Mouse (Mus musculus) CH12F3 (cell line): ENCODE data around the gene Nav3.
"Not testable (repeated sequence)": the region's sequence is repeated elsewhere in the genome, so short reads cannot be mapped to it uniquely, and the experiment has no call there.

ENCODE experiments used
- in situ Hi-C: fragments of 300-500 bp; cut with MboI; formaldehyde crosslinking; loops from 2 replicates; pipeline ENCODE4 v1.14.3; 2020; ENCODE audit warnings: low sequenced_read_pairs

Gene Nav3

GRCm38 (mm10) chr10:110383506-110384229 lies 72.3 kb downstream of the Nav3 start:
- in situ Hi-C loops: not testable (repeated sequence)

GRCm38 (mm10) chr10:110380792-110381191 lies 75.2 kb downstream of the Nav3 start:
- in situ Hi-C loops: no loop called here

GRCm38 (mm10) chr10:110372724-110373455 lies 83.1 kb downstream of the Nav3 start:
- in situ Hi-C loops: no loop called here

GRCm38 (mm10) chr10:110352148-110352547 lies 103.9 kb downstream of the Nav3 start:
- in situ Hi-C loops: no loop called here

GRCm38 (mm10) chr10:110330030-110330429 lies 126.0 kb downstream of the Nav3 start:
- in situ Hi-C loops: no loop called here

- in situ Hi-C loops: no loop called here
Observed at GRCm38 (mm10) chr10:110329629-110330028, 126.4 kb downstream of the Nav3 start.

- in situ Hi-C loops: no loop called here
Observed at GRCm38 (mm10) chr10:110322082-110322632, 133.8 kb downstream of the Nav3 start.

- in situ Hi-C loops: no loop called here
Observed at GRCm38 (mm10) chr10:110317275-110317674, 138.7 kb downstream of the Nav3 start.

GRCm38 (mm10) chr10:110314525-110314924 lies 141.5 kb downstream of the Nav3 start:
- in situ Hi-C loops: no loop called here

GRCm38 (mm10) chr10:110313959-110314358 lies 142.0 kb downstream of the Nav3 start:
- in situ Hi-C loops: no loop called here

GRCm38 (mm10) chr10:110309511-110309910 lies 146.5 kb downstream of the Nav3 start:
- in situ Hi-C loops: no loop called here

- in situ Hi-C loops: no loop called here
Observed at GRCm38 (mm10) chr10:110305609-110306008, 150.4 kb downstream of the Nav3 start.

- in situ Hi-C loops: no loop called here
Observed at GRCm38 (mm10) chr10:110290016-110290623, 165.9 kb downstream of the Nav3 start.

GRCm38 (mm10) chr10:110283879-110284278 lies 172.1 kb downstream of the Nav3 start:
- in situ Hi-C loops: no loop called here

- in situ Hi-C loops: no loop called here
Observed at GRCm38 (mm10) chr10:110272818-110273217, 183.2 kb downstream of the Nav3 start.

GRCm38 (mm10) chr10:110270561-110270960 lies 185.4 kb downstream of the Nav3 start:
- in situ Hi-C loops: no loop called here

GRCm38 (mm10) chr10:110242128-110242561 lies 213.9 kb downstream of the Nav3 start:
- in situ Hi-C loops: no loop called here

- in situ Hi-C loops: no loop called here
Observed at GRCm38 (mm10) chr10:110240667-110241066, 215.3 kb downstream of the Nav3 start.

- in situ Hi-C loops: no loop called here
Observed at GRCm38 (mm10) chr10:110233307-110233930, 222.6 kb downstream of the Nav3 start.

GRCm38 (mm10) chr10:110206411-110206810 lies 249.6 kb downstream of the Nav3 start:
- in situ Hi-C loops: no loop called here

- in situ Hi-C loops: no loop called here
Observed at GRCm38 (mm10) chr10:110204121-110204697, 251.8 kb downstream of the Nav3 start.
